Mouse (Mus musculus) liver, embryonic 14.5 days (tissue): Measurements from ENCODE around the gene Gc.

ENCODE experiments used
- CTCF ChIP-seq: IDR thresholded peaks from 2 replicates; pipeline ENCODE4 v1.5.1; 2016; ENCODE audit warnings: antibody characterized with exemption, low read depth, control low read depth
- EP300 ChIP-seq: IDR thresholded peaks from 2 replicates; pipeline ENCODE4 v1.6.1; 2016; ENCODE audit warnings: antibody characterized with exemption, low read depth

DNA sequence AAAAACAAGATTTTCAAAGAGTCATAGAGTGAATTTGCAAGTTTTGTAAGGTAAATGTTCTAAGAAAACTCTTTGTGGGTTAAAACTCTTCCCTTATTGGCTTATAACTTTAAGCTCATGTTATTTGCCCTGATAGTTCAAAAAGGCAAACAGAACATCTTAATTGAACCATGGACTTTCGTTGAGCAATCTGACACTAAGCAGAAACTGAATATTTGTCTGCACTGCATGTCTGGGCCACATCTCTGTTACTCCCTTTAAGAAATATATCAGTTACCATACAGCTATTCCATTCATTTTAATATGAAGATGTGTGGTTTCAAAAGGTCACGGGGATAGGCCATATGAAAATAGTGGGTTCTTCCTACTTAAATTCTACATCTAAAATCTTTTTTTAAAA lies 10.2 kb upstream of the Gc start:
- TF ChIP-seq CTCF (no peak), EP300 (no peak)
